Comparison of ENCODE assay signal across 8 mouse cellular contexts in the genomic region with DNA sequence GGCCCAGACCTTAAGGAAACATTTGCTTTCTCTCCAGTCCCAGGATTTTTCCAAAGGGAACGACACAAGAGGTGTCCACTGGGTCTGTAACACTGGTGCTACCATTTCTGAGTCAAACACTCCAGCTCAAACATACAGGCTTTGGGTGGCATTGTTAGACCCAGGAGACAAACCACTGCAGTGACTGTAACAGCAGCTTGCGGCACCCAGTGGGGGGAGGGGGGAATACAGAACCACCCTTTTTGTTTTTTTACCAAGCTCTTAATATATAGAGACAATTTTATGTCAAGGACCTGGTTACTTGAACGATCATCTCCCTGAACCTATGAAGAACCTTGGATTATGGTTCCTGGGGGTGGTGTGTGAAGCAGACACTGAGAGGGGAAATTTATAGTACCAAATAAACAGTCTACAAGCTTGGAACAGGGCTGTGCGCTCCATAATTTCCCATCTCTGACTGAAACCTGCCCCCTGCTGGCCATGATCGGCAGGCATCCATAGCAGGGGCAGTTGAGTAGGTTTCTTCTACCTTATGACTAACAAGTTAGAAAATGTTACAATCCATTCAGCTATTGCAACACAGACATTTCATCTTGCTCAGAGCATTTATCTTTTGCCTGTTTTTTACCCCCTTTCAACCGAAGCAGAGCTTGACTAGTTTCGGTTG. TPM values are rescaled to one million over a fixed set of nuclear protein-coding genes. Genes with fewer than 3 reads are reported as not detected.
DNase-seq lines count a peak whose midpoint lies in the region; ATAC-seq lines count a peak whose summit lies in the region.

No protein-coding gene starts in this region.

- no peak overlapping the region for H3K9ac ChIP-seq in midbrain, embryonic 11.5 days (ENCODE audit: low read length)

- WGBS in midbrain, embryonic 11.5 days = 52% methylated on average over 7 of the region's 7 CpGs

- no peaks in the 10 kb centered on the region for H3K36me3 ChIP-seq in midbrain, embryonic 11.5 days (ENCODE audit: control insufficient read depth, insufficient read depth, low read length)

- no peaks in the 10 kb centered on the region for H3K27me3 ChIP-seq in midbrain, embryonic 11.5 days (ENCODE audit: control insufficient read depth, insufficient read depth, low read length)

- DNase-seq in adrenal gland, adult 8-10 months = peak; percentile 85
- DNase-seq in embryo, embryonic 10.5 days (ENCODE audit: low spot score) = peak; percentile 89
- peak; percentile 82 for DNase-seq in gastrocnemius, postnatal 14 days
- DNase-seq in hindlimb bud, embryonic 11.5 days (ENCODE audit: extremely low spot score, low read depth, low spot score) = peak; percentile 44
- peak; percentile 81 to 86 for DNase-seq in left cerebral cortex, postnatal 10 days (ENCODE audit: extremely low spot score in 1 of 2, low spot score in 2 of 2)
- peak; percentile 98 for DNase-seq in midbrain, embryonic 11.5 days (ENCODE audit: low spot score, missing footprints)
- peak; percentile 13 for DNase-seq in spleen, adult 12 weeks (ENCODE audit: low spot score)

- H3K4me1 ChIP-seq in midbrain, embryonic 11.5 days (ENCODE audit: control insufficient read depth, insufficient read depth, low read length) = peaks cover 28% of the 10 kb centered on the region

- no peak for ATAC-seq in midbrain, embryonic 11.5 days (ENCODE audit: low FRiP score)
- ATAC-seq in monocyte, adult 5-6 weeks (replicated peaks; ENCODE audit: insufficient number of reproducible peaks, low FRiP score, low TSS enrichment, poor library complexity, severe bottlenecking) = no peak

- no peak overlapping the region for H3K27ac ChIP-seq in midbrain, embryonic 11.5 days (ENCODE audit: low read depth, low read length)

- no peaks in the 10 kb centered on the region for H3K9me3 ChIP-seq in midbrain, embryonic 11.5 days (ENCODE audit: control insufficient read depth, low read length)

- intact Hi-C loops in gastrocnemius, postnatal 14 days (cut with DNase I; ENCODE audit: low total_unique reads) = loop anchor here (10.0 kb wide), 1 partner anchor 388 kb away; no protein-coding TSS in a partner anchor
- intact Hi-C loops in left cerebral cortex, postnatal 10 days (cut with DNase I) = loop anchor here (5.0 to 10.0 kb wide), 4 partner anchors 130 to 512 kb away; a partner anchor contains a TSS

- no peak overlapping the region for H3K4me3 ChIP-seq in midbrain, embryonic 11.5 days (ENCODE audit: low read depth, low read length)

- no peak overlapping the region for H3K4me2 ChIP-seq in midbrain, embryonic 11.5 days

RNA-seq across cellular contexts. Expression of a gene that starts 28.2 kb away (rescaled TPM):
- total RNA-seq in adrenal gland, adult 8-10 months (2022) = 10 to 100 TPM; 87.1 to 97.1 (median 92.0) TPM
- total RNA-seq in gastrocnemius, postnatal 14 days (2021) = 100 to 1,000 TPM; 142 to 157 TPM
- total RNA-seq in left cerebral cortex, postnatal 10 days (2021) = 10 to 100 TPM; 72.5 to 73.8 TPM
- polyA plus RNA-seq in midbrain, embryonic 11.5 days (2014; fragmentation: Nextera tagmentation; extraction: Ambion mirVana) = 65.1 and 66.0 TPM in 2 replicates
- total RNA-seq in monocyte, adult 5-6 weeks (2017) = 8.2 to 43.3 TPM (median 18.0 TPM) in 3 replicates

Comparison
In these comparisons a context has a peak if more than half of its experiments do, and no peak if none do; other contexts are left out.
1. DNase-seq: peak in every context shown above with its lines; median percentile 98 in midbrain, embryonic 11.5 days; 89 in embryo, embryonic 10.5 days; 85 in adrenal gland, adult 8-10 months; 84 in left cerebral cortex, postnatal 10 days; 82 in gastrocnemius, postnatal 14 days; 44 in hindlimb bud, embryonic 11.5 days; 13 in spleen, adult 12 weeks.